Mouse (Mus musculus) stomach, embryonic 15.5 days (tissue): ENCODE data around the gene Rcl1. TPM values are rescaled to one million over a fixed set of nuclear protein-coding genes. Genes with fewer than 3 reads are reported as not detected.

ENCODE experiments used
- ATAC-seq: fragments of 200-750 bp; cut with Nextera tagmentation; 2 replicates; pipeline ENCODE4 v1.8.0; 2017; ENCODE audit warnings: low read depth, moderate number of reproducible peaks, moderate TSS enrichment; ENCODE audit not compliant: insufficient read depth, low FRiP score
- H3K27ac ChIP-seq: fragments of 300-500 bp; sonication (generic); 2 replicates; pipeline ENCODE4 v1.5.1; 2015; ENCODE audit warnings: mild to moderate bottlenecking, inconsistent platforms
- H3K27me3 ChIP-seq: fragments of 300-500 bp; sonication (generic); replicated peaks from 2 replicates; pipeline ENCODE4 v1.6.1; 2015; ENCODE audit warnings: inconsistent platforms
- H3K36me3 ChIP-seq: fragments of 300-500 bp; sonication (generic); 2 replicates; pipeline ENCODE4 v1.6.1; 2015; ENCODE audit warnings: inconsistent platforms
- H3K4me1 ChIP-seq: fragments of 300-500 bp; sonication (generic); 2 replicates; pipeline ENCODE4 v1.6.1; 2015; ENCODE audit warnings: inconsistent platforms
- H3K4me2 ChIP-seq: fragments of 300-500 bp; sonication (generic); 2 replicates; pipeline ENCODE4 v1.6.1; 2015; ENCODE audit warnings: mild to moderate bottlenecking, inconsistent platforms
- H3K4me3 ChIP-seq: fragments of 300-500 bp; sonication (generic); replicated peaks from 2 replicates; pipeline ENCODE4 v1.5.1; 2015; ENCODE audit warnings: inconsistent platforms
- H3K9ac ChIP-seq: fragments of 300-500 bp; sonication (generic); 2 replicates; pipeline ENCODE4 v1.6.1; 2015; ENCODE audit warnings: inconsistent platforms
- H3K9me3 ChIP-seq: fragments of 300-500 bp; sonication (generic); 2 replicates; pipeline ENCODE4 v1.6.1; 2016; ENCODE audit warnings: inconsistent platforms
- WGBS: fragments of 180-500 bp; shearing (Covaris S2); methylation state at CpG from one replicate; pipeline ENCODE4 v1.1.7; 2015; 5-methylcytosine and 5-hydroxymethylcytosine counted together
- polyA plus RNA-seq: library from polyadenylated mRNA; unstranded; fragments of >200 nt; fragmentation: Nextera tagmentation; extraction: Ambion mirVana; gene quantifications from 2 replicates; pipeline ENCODE4 v1.2.1, GENCODE M21; 2015

Rcl1 gene
- polyA plus RNA-seq, 1 experiment from 2014 or later: 57.0 TPM

DNA sequence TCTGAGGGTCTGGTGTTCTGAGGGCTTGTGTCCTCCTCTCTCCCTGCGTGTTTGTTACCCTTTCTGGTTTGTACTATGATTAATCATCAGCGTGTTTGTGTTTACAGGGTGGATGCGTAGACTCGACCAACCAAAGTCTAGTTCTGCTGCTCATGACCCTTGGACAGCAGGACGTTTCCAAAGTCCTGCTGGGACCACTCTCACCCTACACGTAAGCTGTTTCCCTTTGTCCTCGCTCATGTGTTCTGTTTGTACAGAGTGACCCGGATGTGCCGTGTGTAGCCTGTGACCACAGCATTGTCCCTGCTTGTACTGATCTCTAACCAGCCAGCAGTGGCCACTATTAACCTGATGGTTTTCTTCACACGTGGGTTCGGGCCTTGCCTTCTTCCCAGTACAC is 33.1 kb downstream of the Rcl1 start:
- Histone ChIP-seq H3K27ac (no peak overlapping the region), H3K9me3 (no peaks in the 10 kb centered on the region), H3K9ac (no peak overlapping the region), H3K4me1 (no peaks in the 10 kb centered on the region), H3K36me3 (peaks cover 23% of the 10 kb centered on the region; the same call in 1 of the 2 replicates), H3K27me3 (no peaks in the 10 kb centered on the region), H3K4me2 (no peak overlapping the region), H3K4me3 (no peak overlapping the region)
- no peak for ATAC-seq
- 80% methylated on average over 11 of the region's 11 CpGs for WGBS

DNA sequence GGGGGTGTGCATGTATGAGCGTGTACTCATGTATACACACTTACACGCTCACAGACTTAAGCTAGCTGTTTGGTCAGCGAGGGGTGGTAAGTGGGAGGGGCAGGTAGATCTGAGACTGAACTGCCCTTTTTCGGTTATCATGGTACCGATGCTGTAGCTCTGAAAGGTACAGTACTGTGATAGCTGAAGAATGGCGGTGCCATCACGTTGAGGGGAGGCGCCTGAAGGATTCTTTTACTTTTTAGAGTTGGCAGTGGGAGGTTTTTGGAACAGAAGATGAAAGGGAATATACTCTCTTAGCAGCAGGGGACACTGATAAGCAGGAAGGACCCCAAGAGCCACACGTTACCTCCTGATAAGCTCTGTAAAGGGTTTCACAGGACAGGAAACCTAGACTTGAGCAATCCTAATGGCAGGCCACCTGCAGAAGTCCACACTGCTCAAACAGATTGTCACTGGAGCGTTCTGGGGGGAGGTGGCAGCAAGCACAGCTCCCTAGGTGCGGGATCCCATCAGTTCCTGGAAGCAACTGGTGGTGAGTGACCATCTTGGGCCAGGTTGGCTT is 34.1 kb downstream of the Rcl1 start:
- Histone ChIP-seq H3K27ac (no peak overlapping the region), H3K9me3 (no peaks in the 10 kb centered on the region), H3K9ac (no peak overlapping the region), H3K4me1 (no peaks in the 10 kb centered on the region), H3K4me3 (no peak overlapping the region), H3K4me2 (no peak overlapping the region), H3K36me3 (peaks cover 23% of the 10 kb centered on the region; the same call in 1 of the 2 replicates), H3K27me3 (no peaks in the 10 kb centered on the region)
- no peak for ATAC-seq
- WGBS: 82% methylated on average over 11 of the region's 11 CpGs

DNA sequence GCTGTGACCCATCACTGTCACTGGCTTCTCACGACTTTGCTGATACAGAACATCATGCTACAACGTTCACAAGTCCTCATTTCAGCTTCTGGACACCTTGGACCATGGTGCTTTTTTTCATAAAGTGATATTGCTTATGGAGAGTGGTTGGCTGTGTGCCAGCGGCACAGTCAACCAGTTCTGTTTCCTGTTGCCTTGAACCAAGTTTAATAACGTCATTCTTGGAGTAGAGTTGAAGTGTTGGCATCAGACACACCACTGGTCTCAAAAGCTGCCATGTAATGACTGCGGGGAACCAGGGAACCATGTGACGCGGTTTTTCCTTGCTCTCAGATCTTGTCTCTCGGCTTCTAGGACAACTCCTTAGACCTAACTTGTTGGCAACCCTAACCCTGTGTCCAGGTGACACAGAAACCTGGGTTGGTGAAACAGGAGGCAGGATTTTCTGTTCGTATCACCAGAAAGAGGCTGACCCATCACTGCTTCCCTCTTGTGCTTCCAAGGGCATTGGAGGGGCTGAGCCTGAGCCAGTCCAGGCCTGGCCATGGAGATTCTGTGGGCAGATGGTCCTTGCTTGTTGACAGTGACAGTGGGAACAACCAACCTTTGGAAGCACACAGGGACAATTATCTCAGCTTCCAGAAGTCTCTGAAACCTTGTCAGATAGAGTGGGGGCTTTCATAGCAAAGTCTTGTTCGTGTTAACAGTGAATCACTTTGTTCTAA is 37.5 kb downstream of the Rcl1 start:
- H3K27me3 ChIP-seq: no peaks in the 10 kb centered on the region
- H3K36me3 ChIP-seq: peaks cover 10% of the 10 kb centered on the region; the same call in 1 of the 2 replicates
- H3K4me1 ChIP-seq: no peaks in the 10 kb centered on the region
- H3K9ac ChIP-seq: no peak overlapping the region
- H3K9me3 ChIP-seq: no peaks in the 10 kb centered on the region
- no peak overlapping the region for H3K4me3 ChIP-seq
- no peak overlapping the region for H3K4me2 ChIP-seq
- H3K27ac ChIP-seq: no peak overlapping the region
- 80% methylated on average over 10 of the region's 10 CpGs for WGBS
- ATAC-seq: no peak

DNA sequence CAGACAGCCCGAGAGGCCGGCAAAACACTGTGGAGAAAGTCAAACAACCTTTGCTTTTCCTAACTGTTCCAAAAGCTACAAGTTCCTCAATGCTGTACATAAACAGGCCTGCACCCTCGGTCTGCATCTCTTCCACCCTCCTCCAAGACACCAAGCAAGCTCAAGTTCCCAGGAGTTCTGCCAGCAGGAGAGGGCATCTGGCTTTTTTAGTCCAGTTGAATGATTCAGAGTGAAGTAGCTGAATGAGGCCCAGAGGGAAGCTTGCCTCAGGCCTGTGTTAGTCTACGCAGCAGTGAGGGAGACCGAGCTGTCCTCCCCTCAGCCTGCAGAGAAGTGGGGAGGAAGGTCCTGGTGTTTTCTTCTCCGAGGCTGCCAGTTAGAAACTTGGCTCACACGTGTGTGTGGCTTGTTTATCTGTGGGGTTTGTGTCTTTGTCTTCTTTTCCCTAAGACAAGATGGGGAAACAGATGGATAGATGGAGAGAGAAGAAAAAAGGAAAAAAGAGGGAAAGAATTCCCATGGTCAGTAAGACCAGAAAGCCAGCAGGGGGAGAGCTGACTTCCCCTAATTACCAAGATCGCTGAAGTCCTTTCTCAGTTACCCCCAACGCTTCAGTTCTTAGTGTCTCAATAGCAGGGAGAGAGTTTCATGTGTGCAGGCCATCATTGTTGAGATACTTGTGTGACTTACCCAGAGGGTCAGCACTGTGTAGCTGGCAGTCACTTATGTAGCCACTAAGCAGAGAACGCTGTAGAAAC is 38.7 kb downstream of the Rcl1 start:
- H3K27ac ChIP-seq: 0 out of 2 replicates have a peak overlapping the region, but pooled peaks have one; percentile 5
- WGBS: 77% methylated on average over 10 of the region's 10 CpGs
- ATAC-seq: no peak

DNA sequence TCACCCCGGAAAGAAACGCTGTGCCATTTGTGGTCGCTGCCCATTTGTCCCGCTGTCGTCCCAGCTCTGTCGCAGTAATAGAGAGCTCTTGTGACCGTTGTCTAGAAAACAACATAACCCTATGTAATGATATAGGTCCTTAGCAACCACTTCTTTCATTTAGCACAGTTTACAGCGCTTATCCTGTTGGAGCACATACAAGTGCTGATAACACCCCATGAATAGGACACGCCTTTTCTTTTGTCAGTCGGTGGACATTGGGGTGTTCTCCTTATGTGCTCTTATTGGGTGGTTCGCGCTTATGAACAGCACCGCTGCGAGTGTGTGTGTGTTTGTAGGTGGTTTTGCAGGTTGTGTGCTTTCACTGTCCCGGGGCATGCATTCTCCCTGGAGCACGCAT is 39.8 kb downstream of the Rcl1 start:
- Histone ChIP-seq H3K4me3 (no peak overlapping the region), H3K27me3 (no peaks in the 10 kb centered on the region), H3K9me3 (no peaks in the 10 kb centered on the region), H3K27ac (no peak overlapping the region), H3K4me1 (no peaks in the 10 kb centered on the region), H3K9ac (no peak overlapping the region), H3K36me3 (peaks cover 11% of the 10 kb centered on the region; the same call in 1 of the 2 replicates), H3K4me2 (no peak overlapping the region)
- WGBS: 80% methylated on average over 16 of the region's 16 CpGs
- ATAC-seq: peak; percentile 31; the same call in 1 of the 2 replicates

More for the DNA sequence above, 38.7 kb downstream of the Rcl1 start:
- Histone ChIP-seq H3K9me3 (no peaks in the 10 kb centered on the region), H3K27me3 (no peaks in the 10 kb centered on the region), H3K4me3 (no peak overlapping the region), H3K4me2 (no peak overlapping the region), H3K9ac (no peak overlapping the region), H3K4me1 (no peaks in the 10 kb centered on the region), H3K36me3 (peaks cover 12% of the 10 kb centered on the region; the same call in 1 of the 2 replicates)

DNA sequence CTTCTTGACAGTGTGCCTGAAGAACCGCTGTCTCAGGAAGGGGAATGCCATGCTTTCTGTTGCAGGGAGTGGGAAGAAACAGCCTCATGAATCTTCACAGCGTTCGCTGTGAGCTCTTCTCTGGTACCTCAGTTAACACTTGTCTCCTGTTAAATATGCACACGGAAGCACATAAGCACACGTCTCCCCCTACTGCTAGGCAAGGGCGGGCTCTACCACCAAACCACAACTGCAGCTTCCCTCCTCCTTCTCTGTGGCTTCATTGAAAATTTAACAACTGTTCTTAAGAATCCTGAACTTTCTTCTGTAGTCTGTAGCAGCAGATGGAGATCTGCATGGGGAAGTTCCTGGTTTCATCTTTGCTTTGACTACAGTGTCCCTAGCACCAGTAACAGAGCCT is 41.1 kb downstream of the Rcl1 start:
- Histone ChIP-seq H3K9ac (no peak overlapping the region), H3K27me3 (no peaks in the 10 kb centered on the region), H3K4me1 (no peaks in the 10 kb centered on the region), H3K4me2 (no peak overlapping the region), H3K4me3 (no peak overlapping the region), H3K27ac (no peak overlapping the region), H3K36me3 (peaks cover 11% of the 10 kb centered on the region; the same call in 1 of the 2 replicates), H3K9me3 (no peaks in the 10 kb centered on the region)
- 80% methylated on average over 6 of the region's 6 CpGs for WGBS
- no peak for ATAC-seq

DNA sequence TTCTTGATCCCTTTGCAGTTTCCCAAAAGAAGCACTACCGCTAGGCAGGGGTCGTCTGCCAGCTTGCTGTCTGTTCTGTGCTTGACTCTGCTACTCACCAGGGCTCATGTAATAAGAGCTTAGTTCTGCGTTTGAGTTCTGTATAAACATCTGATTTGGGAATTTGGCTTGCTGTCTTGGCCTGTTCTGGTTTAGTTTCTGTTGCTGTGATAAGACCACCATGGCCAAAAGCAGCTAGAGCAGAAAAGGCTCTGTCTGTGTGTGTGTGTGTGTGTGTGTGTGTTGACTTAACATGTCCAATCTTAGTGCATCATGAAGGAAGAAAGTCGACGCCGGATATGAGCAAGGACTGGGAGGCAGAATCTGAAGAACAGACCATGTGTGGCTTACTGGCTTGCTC is 44.2 kb downstream of the Rcl1 start:
- no peak overlapping the region for H3K4me2 ChIP-seq
- no peaks in the 10 kb centered on the region for H3K4me1 ChIP-seq
- H3K36me3 ChIP-seq: peaks cover 4% of the 10 kb centered on the region; the same call in 1 of the 2 replicates
- no peak for ATAC-seq
- no peak overlapping the region for H3K27ac ChIP-seq
- H3K4me3 ChIP-seq: no peak overlapping the region
- H3K27me3 ChIP-seq: no peaks in the 10 kb centered on the region
- no peak overlapping the region for H3K9ac ChIP-seq
- H3K9me3 ChIP-seq: no peaks in the 10 kb centered on the region
- 67% methylated on average over 6 of the region's 6 CpGs for WGBS

DNA sequence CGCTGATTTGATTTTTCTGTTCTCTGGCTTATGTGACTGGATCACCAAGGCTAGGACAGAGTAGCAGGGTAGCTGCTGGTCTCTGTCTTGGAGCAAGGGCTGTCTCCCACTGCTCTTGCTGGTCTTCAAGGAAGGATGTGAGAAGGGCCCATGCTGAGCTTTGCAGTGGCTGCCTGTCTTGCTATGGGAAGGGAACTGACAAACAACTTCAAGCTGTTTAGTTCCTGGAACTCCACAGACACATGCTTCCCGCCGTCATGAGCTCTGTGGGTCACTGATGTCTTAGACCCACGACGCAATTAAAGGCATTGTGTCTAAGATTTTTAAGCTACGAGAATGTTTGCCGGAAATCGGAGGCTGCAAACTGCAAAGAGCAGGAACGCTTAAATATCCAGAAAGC is 45.6 kb downstream of the Rcl1 start:
- H3K27me3 ChIP-seq: no peaks in the 10 kb centered on the region
- no peak overlapping the region for H3K4me3 ChIP-seq
- ATAC-seq: no peak
- H3K36me3 ChIP-seq: peaks cover 4% of the 10 kb centered on the region; the same call in 1 of the 2 replicates
- H3K4me1 ChIP-seq: no peaks in the 10 kb centered on the region
- 0 out of 2 replicates have a peak overlapping the region, but pooled peaks have one; percentile 3 for H3K27ac ChIP-seq
- H3K9ac ChIP-seq: no peak overlapping the region
- 77% methylated on average over 9 of the region's 9 CpGs for WGBS
- no peaks in the 10 kb centered on the region for H3K9me3 ChIP-seq
- no peak overlapping the region for H3K4me2 ChIP-seq

DNA sequence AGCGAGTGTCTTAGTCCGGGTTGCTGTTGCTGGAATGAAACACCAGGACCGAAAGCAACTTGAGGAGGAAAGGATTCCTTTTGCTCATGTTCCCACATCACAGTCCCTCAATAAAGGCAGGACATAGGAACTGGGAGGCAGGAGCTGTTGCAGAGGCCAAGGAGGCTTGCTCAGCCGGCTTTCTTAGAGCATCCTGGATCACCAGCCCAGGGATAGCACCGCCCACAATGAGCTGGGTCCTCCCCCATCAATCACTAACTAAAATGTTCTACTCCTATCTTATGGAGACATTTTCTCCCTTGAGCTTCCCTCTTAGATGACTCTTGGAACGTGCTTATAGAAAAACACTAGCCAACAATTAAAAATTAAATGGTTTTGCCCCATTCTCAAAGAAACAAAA is 48.4 kb downstream of the Rcl1 start:
- no peak overlapping the region for H3K4me2 ChIP-seq
- H3K27ac ChIP-seq: no peak overlapping the region
- H3K9me3 ChIP-seq: no peaks in the 10 kb centered on the region
- no peak for ATAC-seq
- no peaks in the 10 kb centered on the region for H3K27me3 ChIP-seq
- no peak overlapping the region for H3K9ac ChIP-seq
- 66% methylated on average over 6 of the region's 6 CpGs for WGBS
- H3K4me3 ChIP-seq: no peak overlapping the region
- no peaks in the 10 kb centered on the region for H3K4me1 ChIP-seq
- no peaks in the 10 kb centered on the region for H3K36me3 ChIP-seq

DNA sequence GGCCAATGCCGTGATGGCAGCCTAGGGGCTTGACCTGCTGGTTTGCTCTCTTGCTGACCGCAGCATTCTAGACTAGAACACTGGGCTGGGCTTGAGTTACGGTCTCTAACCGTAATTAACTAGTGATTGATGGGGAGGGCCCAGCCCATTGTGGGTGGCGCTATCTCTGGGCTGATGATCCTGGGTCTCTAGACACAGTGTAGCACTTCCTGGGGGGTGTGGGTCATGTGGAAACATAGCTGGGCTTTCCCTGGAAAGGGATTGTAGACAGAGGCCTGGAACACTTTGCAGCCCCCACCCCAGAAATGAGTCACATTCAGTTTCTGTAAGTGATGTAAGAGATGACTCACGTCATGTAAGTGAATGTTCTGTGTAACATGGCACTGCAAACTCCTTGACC is 48.9 kb downstream of the Rcl1 start:
- 52% methylated on average over 6 of the region's 6 CpGs for WGBS
- Histone ChIP-seq H3K36me3 (no peaks in the 10 kb centered on the region), H3K9me3 (no peaks in the 10 kb centered on the region), H3K4me3 (no peak overlapping the region), H3K4me2 (no peak overlapping the region), H3K4me1 (no peaks in the 10 kb centered on the region), H3K27ac (no peak overlapping the region), H3K9ac (no peak overlapping the region), H3K27me3 (no peaks in the 10 kb centered on the region)
- ATAC-seq: peak; percentile 35; the same call in 1 of the 2 replicates

DNA sequence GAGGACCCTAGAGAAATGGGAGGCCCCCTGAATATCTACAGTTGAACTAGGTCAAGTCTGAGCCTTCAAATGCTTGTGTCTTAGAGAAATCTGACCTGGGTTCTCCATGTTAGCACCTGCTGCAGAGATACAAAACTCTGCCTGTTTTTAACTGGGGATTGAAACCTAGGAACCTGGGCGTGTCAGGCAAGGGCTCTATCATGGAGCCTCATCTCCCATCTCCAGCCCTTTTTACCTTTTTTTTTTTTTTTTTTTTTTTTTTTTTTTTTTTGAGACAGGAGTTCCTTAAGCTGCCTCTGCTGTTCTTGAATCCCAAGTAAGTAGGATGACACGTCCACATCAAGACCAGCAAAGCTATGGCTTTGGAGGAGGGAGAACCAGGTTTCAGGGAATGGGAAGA is 50.3 kb downstream of the Rcl1 start:
- no peaks in the 10 kb centered on the region for H3K4me1 ChIP-seq
- 84% methylated on average over 2 of the region's 2 CpGs for WGBS
- no peaks in the 10 kb centered on the region for H3K36me3 ChIP-seq
- no peaks in the 10 kb centered on the region for H3K9me3 ChIP-seq
- no peak overlapping the region for H3K27ac ChIP-seq
- no peak overlapping the region for H3K4me3 ChIP-seq
- H3K4me2 ChIP-seq: no peak overlapping the region
- no peak for ATAC-seq
- no peak overlapping the region for H3K9ac ChIP-seq
- no peaks in the 10 kb centered on the region for H3K27me3 ChIP-seq

DNA sequence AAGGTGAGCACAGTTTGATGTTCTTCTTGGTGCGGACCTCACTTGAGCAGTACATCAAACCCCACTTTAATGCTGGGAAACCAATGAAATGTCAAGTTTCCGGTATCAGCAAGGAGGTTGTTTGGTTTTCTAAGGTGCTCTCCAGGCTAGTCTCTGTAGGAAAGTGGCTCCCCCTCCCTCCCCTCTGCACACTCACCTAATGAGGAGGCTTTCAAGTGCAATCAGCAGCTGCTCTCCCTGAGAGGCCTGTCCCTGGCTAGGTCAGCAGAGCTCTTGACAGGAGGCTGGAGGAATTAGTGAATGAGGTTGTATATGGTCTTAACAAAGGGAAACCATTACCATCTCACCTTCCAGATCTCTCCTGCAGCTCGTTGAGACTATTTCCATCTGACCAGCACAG is 54.4 kb downstream of the Rcl1 start:
- Histone ChIP-seq H3K27me3 (no peaks in the 10 kb centered on the region), H3K9ac (no peak overlapping the region), H3K4me2 (no peak overlapping the region), H3K27ac (no peak overlapping the region), H3K9me3 (no peaks in the 10 kb centered on the region), H3K4me3 (no peak overlapping the region), H3K4me1 (no peaks in the 10 kb centered on the region), H3K36me3 (no peaks in the 10 kb centered on the region)
- WGBS: 60% methylated on average over 3 of the region's 3 CpGs
- ATAC-seq: no peak
